9 mouse cellular contexts compared by ENCODE assay signal in genomic region chr2:84742451-84743283, GRCm38 (mm10). TPM values are rescaled to one million over a fixed set of nuclear protein-coding genes. Genes with fewer than 3 reads are reported as not detected.
DNase-seq lines count a peak whose midpoint lies in the region; ATAC-seq and TF ChIP-seq lines count a peak whose summit lies in the region.
"Had no signal": no experiment of that assay in that cellular context is flagged by ENCODE, and none has a peak within 500 bp of the region (broad histone marks: within the 10 kb centered on the region; RNA-seq: fewer than 3 reads in every experiment).

No protein-coding gene starts in this region.

- peak in 1 of 2 experiments; percentile 34 for DNase-seq in heart, adult 2 months
- DNase-seq in heart, adult 9 months (ENCODE audit: low spot score in 2 of 2): no peak
- DNase-seq in MN1 (ENCODE audit: low spot score): peak; percentile 41

- no peaks in the 10 kb centered on the region for H3K79me2 ChIP-seq in heart, adult 2 months (replicated peaks; ENCODE audit: control insufficient read depth, insufficient read depth, low read length)

- intact Hi-C loops in heart, adult 2 months (cut with DNase I): no loop called here

- no peaks in the 10 kb centered on the region for H3K9me3 ChIP-seq in embryonic facial prominence, embryonic 13.5 days
- no peaks in the 10 kb centered on the region for H3K9me3 ChIP-seq in hindbrain, embryonic 13.5 days
- no peaks in the 10 kb centered on the region for H3K9me3 ChIP-seq in liver, embryonic 16.5 days (replicated peaks; ENCODE audit: control insufficient read depth, low read length)
- no peaks in the 10 kb centered on the region for H3K9me3 ChIP-seq in neural tube, embryonic 13.5 days

- ATAC-seq in embryonic facial prominence, embryonic 13.5 days (ENCODE audit: insufficient number of reproducible peaks, insufficient read depth, low FRiP score, low TSS enrichment, low read depth): peak; percentile 77
- ATAC-seq in hindbrain, embryonic 13.5 days (ENCODE audit: low FRiP score): peak; percentile 79
- ATAC-seq in liver, embryonic 16.5 days (ENCODE audit: low read depth): peak; percentile 18
- peak; percentile 69 for ATAC-seq in neural tube, embryonic 13.5 days (ENCODE audit: low read depth)
- no peak for ATAC-seq in activated CD4-positive, CD25-positive, alpha-beta regulatory T cell, adult 4 months

- TF ChIP-seq CTCF in heart, adult 2 months (IDR thresholded peaks at IDR 0.05): no peak

- TF ChIP-seq EP300 in heart, adult 2 months (IDR thresholded peaks at IDR 0.05; ENCODE audit: insufficient read depth, low read depth, low read length): no peak

- peak overlapping the region; percentile 17 for H3K27ac ChIP-seq in heart, adult 2 months
- H3K27ac ChIP-seq in embryonic facial prominence, embryonic 13.5 days: peak overlapping the region; percentile 99
- H3K27ac ChIP-seq in hindbrain, embryonic 13.5 days: peak overlapping the region; percentile 98
- peak overlapping the region; percentile 68 for H3K27ac ChIP-seq in liver, embryonic 16.5 days (ENCODE audit: low read length)
- peak overlapping the region; percentile 98 for H3K27ac ChIP-seq in neural tube, embryonic 13.5 days (replicated peaks)

- peak overlapping the region; percentile 48 for H3K9ac ChIP-seq in heart, adult 2 months (ENCODE audit: low read depth, low read length)
- peak overlapping the region; percentile 99 for H3K9ac ChIP-seq in embryonic facial prominence, embryonic 13.5 days
- H3K9ac ChIP-seq in hindbrain, embryonic 13.5 days: peak overlapping the region; percentile 95
- peak overlapping the region; percentile 72 for H3K9ac ChIP-seq in liver, embryonic 16.5 days (ENCODE audit: low read depth, low read length)
- H3K9ac ChIP-seq in neural tube, embryonic 13.5 days: peak overlapping the region; percentile 97

- whole genome bisulfite sequencing in heart, adult 2 months: 5% methylated on average over 26 of the region's 26 CpGs
- 0% methylated on average over 26 of the region's 26 CpGs for WGBS in embryonic facial prominence, embryonic 13.5 days
- under 1% methylated on average over 25 of the region's 26 CpGs for WGBS in hindbrain, embryonic 13.5 days
- 5% methylated on average over 24 of the region's 26 CpGs for WGBS in liver, embryonic 16.5 days (ENCODE audit: insufficient replicate concordance)
- under 1% methylated on average over 26 of the region's 26 CpGs for WGBS in neural tube, embryonic 13.5 days

- TF ChIP-seq POLR2A in heart, adult 2 months (IDR thresholded peaks at IDR 0.05; ENCODE audit: insufficient read depth, low read depth, low read length): no peak

- no peaks in the 10 kb centered on the region for H3K27me3 ChIP-seq in heart, adult 2 months (ENCODE audit: control insufficient read depth, insufficient read depth, low read length)
- H3K27me3 ChIP-seq in embryonic facial prominence, embryonic 13.5 days: no peaks in the 10 kb centered on the region
- 0 out of 2 replicates have a peak, but pooled peaks cover 3% of the 10 kb centered on the region for H3K27me3 ChIP-seq in hindbrain, embryonic 13.5 days
- H3K27me3 ChIP-seq in liver, embryonic 16.5 days (ENCODE audit: control insufficient read depth, insufficient read depth, low read depth, low read length): peaks cover 28% of the 10 kb centered on the region
- no peaks in the 10 kb centered on the region for H3K27me3 ChIP-seq in neural tube, embryonic 13.5 days
- H3K27me3 ChIP-seq: Patski had no signal

- H3K4me1 ChIP-seq in heart, adult 2 months (ENCODE audit: control insufficient read depth, insufficient read depth, low read length): no peaks in the 10 kb centered on the region; the same call in 1 of the 2 replicates
- H3K4me1 ChIP-seq in embryonic facial prominence, embryonic 13.5 days: peaks cover 56% of the 10 kb centered on the region
- peaks cover 57% of the 10 kb centered on the region for H3K4me1 ChIP-seq in hindbrain, embryonic 13.5 days (replicated peaks)
- H3K4me1 ChIP-seq in liver, embryonic 16.5 days (ENCODE audit: control insufficient read depth, low read depth, low read length): peaks cover 65% of the 10 kb centered on the region
- H3K4me1 ChIP-seq in neural tube, embryonic 13.5 days (replicated peaks): peaks cover 57% of the 10 kb centered on the region

- H3K4me3 ChIP-seq in heart, adult 2 months: peak overlapping the region; percentile 57
- H3K4me3 ChIP-seq in embryonic facial prominence, embryonic 13.5 days: peak overlapping the region; percentile 86
- H3K4me3 ChIP-seq in hindbrain, embryonic 13.5 days: peak overlapping the region; percentile 81
- peak overlapping the region; percentile 66 for H3K4me3 ChIP-seq in liver, embryonic 16.5 days (ENCODE audit: low read depth, low read length)
- H3K4me3 ChIP-seq in neural tube, embryonic 13.5 days: peak overlapping the region; percentile 89

- no peaks in the 10 kb centered on the region for H3K36me3 ChIP-seq in heart, adult 2 months (ENCODE audit: control insufficient read depth, insufficient read depth, low read length)
- peaks cover 18% of the 10 kb centered on the region for H3K36me3 ChIP-seq in embryonic facial prominence, embryonic 13.5 days
- H3K36me3 ChIP-seq in hindbrain, embryonic 13.5 days: 0 out of 2 replicates have a peak, but pooled peaks cover 4% of the 10 kb centered on the region
- peaks cover 23% of the 10 kb centered on the region for H3K36me3 ChIP-seq in liver, embryonic 16.5 days (ENCODE audit: control insufficient read depth, insufficient read depth)
- peaks cover 9% of the 10 kb centered on the region; the same call in 1 of the 2 replicates for H3K36me3 ChIP-seq in neural tube, embryonic 13.5 days

- H3K4me2 ChIP-seq in embryonic facial prominence, embryonic 13.5 days: peak overlapping the region; percentile 92
- H3K4me2 ChIP-seq in hindbrain, embryonic 13.5 days: peak overlapping the region; percentile 91
- H3K4me2 ChIP-seq in liver, embryonic 16.5 days (ENCODE audit: low read depth, low read length): peak overlapping the region; percentile 73
- H3K4me2 ChIP-seq in neural tube, embryonic 13.5 days: peak overlapping the region; percentile 76

RNA-seq across cellular contexts. Expression of gene Gm19426, which starts 0.8 kb away (rescaled TPM):
- total RNA-seq in heart, adult 2 months (2021): 1 to 10 TPM; 1.8 to 2.0 TPM
- 1.5 and 1.7 TPM in 2 replicates for polyA plus RNA-seq in heart, adult 2 months (2012; rRNA removed)
- 8.6 and 9.6 TPM in 2 replicates for polyA plus RNA-seq in embryonic facial prominence, embryonic 13.5 days (2015; fragmentation: Nextera tagmentation; extraction: Ambion mirVana)
- polyA plus RNA-seq in hindbrain, embryonic 13.5 days (2015; fragmentation: Nextera tagmentation; extraction: Ambion mirVana): 5.2 and 7.0 TPM in 2 replicates
- polyA plus RNA-seq in liver, embryonic 16.5 days (2015; fragmentation: Nextera tagmentation; extraction: Ambion mirVana): 0.89 and 0.95 TPM in 2 replicates
- 4.7 and 7.0 TPM in 2 replicates for polyA plus RNA-seq in neural tube, embryonic 13.5 days (2015; fragmentation: Nextera tagmentation; extraction: Ambion mirVana)
- not detected for polyA plus RNA-seq in activated CD4-positive, CD25-positive, alpha-beta regulatory T cell, adult 4 months (2017; shearing (Covaris generic))

RNA-seq across cellular contexts. Expression of gene Ypel4, which starts 8.8 kb away (rescaled TPM):
- total RNA-seq in heart, adult 2 months (2021): under 1 TPM; 0.44 to 0.45 TPM
- 1.5 and 1.7 TPM in 2 replicates for polyA plus RNA-seq in heart, adult 2 months (2012; rRNA removed)
- polyA plus RNA-seq in embryonic facial prominence, embryonic 13.5 days (2015; fragmentation: Nextera tagmentation; extraction: Ambion mirVana): 9.8 and 12.1 TPM in 2 replicates
- polyA plus RNA-seq in hindbrain, embryonic 13.5 days (2015; fragmentation: Nextera tagmentation; extraction: Ambion mirVana): 22.2 and 25.4 TPM in 2 replicates
- 69.6 and 79.1 TPM in 2 replicates for polyA plus RNA-seq in liver, embryonic 16.5 days (2015; fragmentation: Nextera tagmentation; extraction: Ambion mirVana)
- polyA plus RNA-seq in neural tube, embryonic 13.5 days (2015; fragmentation: Nextera tagmentation; extraction: Ambion mirVana): 18.8 and 19.1 TPM in 2 replicates
- polyA plus RNA-seq in activated CD4-positive, CD25-positive, alpha-beta regulatory T cell, adult 4 months (2017; shearing (Covaris generic)): 1 to 10 TPM in 1 of 2 experiments, under 1 TPM in 1; 0.64 to 1.1 TPM

RNA-seq across cellular contexts. Expression of gene Clp1, which starts 15.5 kb away (rescaled TPM):
- total RNA-seq in heart, adult 2 months (2021): 1 to 10 TPM; 4.0 to 4.6 TPM
- 3.5 and 7.4 TPM in 2 replicates for polyA plus RNA-seq in heart, adult 2 months (2012; rRNA removed)
- 32.7 and 39.0 TPM in 2 replicates for polyA plus RNA-seq in embryonic facial prominence, embryonic 13.5 days (2015; fragmentation: Nextera tagmentation; extraction: Ambion mirVana)
- polyA plus RNA-seq in hindbrain, embryonic 13.5 days (2015; fragmentation: Nextera tagmentation; extraction: Ambion mirVana): 26.7 and 28.6 TPM in 2 replicates
- 49.7 and 56.2 TPM in 2 replicates for polyA plus RNA-seq in liver, embryonic 16.5 days (2015; fragmentation: Nextera tagmentation; extraction: Ambion mirVana)
- 28.1 and 29.6 TPM in 2 replicates for polyA plus RNA-seq in neural tube, embryonic 13.5 days (2015; fragmentation: Nextera tagmentation; extraction: Ambion mirVana)
- 10 to 100 TPM; 47.4 to 47.7 TPM for polyA plus RNA-seq in activated CD4-positive, CD25-positive, alpha-beta regulatory T cell, adult 4 months (2017; shearing (Covaris generic))

RNA-seq across cellular contexts. Expression of gene Zdhhc5, which starts 27.7 kb away (rescaled TPM):
- 10 to 100 TPM; 62.8 to 72.5 TPM for total RNA-seq in heart, adult 2 months (2021)
- 47.6 and 61.2 TPM in 2 replicates for polyA plus RNA-seq in heart, adult 2 months (2012; rRNA removed)
- 25.2 and 29.6 TPM in 2 replicates for polyA plus RNA-seq in embryonic facial prominence, embryonic 13.5 days (2015; fragmentation: Nextera tagmentation; extraction: Ambion mirVana)
- 17.2 and 18.5 TPM in 2 replicates for polyA plus RNA-seq in hindbrain, embryonic 13.5 days (2015; fragmentation: Nextera tagmentation; extraction: Ambion mirVana)
- polyA plus RNA-seq in liver, embryonic 16.5 days (2015; fragmentation: Nextera tagmentation; extraction: Ambion mirVana): 17.7 and 18.9 TPM in 2 replicates
- 17.6 and 19.2 TPM in 2 replicates for polyA plus RNA-seq in neural tube, embryonic 13.5 days (2015; fragmentation: Nextera tagmentation; extraction: Ambion mirVana)
- polyA plus RNA-seq in activated CD4-positive, CD25-positive, alpha-beta regulatory T cell, adult 4 months (2017; shearing (Covaris generic)): 10 to 100 TPM; 13.7 to 14.5 TPM

RNA-seq across cellular contexts. Expression of gene Serping1, which starts 32.6 kb away (rescaled TPM):
- 10 to 100 TPM; 79.7 to 81.5 TPM for total RNA-seq in heart, adult 2 months (2021)
- polyA plus RNA-seq in heart, adult 2 months (2012; rRNA removed): 268 and 301 TPM in 2 replicates
- 26.0 and 31.3 TPM in 2 replicates for polyA plus RNA-seq in embryonic facial prominence, embryonic 13.5 days (2015; fragmentation: Nextera tagmentation; extraction: Ambion mirVana)
- polyA plus RNA-seq in hindbrain, embryonic 13.5 days (2015; fragmentation: Nextera tagmentation; extraction: Ambion mirVana): 34.6 and 39.4 TPM in 2 replicates
- polyA plus RNA-seq in liver, embryonic 16.5 days (2015; fragmentation: Nextera tagmentation; extraction: Ambion mirVana): 119 and 133 TPM in 2 replicates
- polyA plus RNA-seq in neural tube, embryonic 13.5 days (2015; fragmentation: Nextera tagmentation; extraction: Ambion mirVana): 36.2 and 37.0 TPM in 2 replicates
- not detected for polyA plus RNA-seq in activated CD4-positive, CD25-positive, alpha-beta regulatory T cell, adult 4 months (2017; shearing (Covaris generic))

Comparison
In these comparisons a context has a peak if more than half of its experiments do, and no peak if none do; other contexts are left out.
1. H3K27ac ChIP-seq: peak in every context shown above with its lines; median percentile 99 in embryonic facial prominence, embryonic 13.5 days; 98 in hindbrain, embryonic 13.5 days; 98 in neural tube, embryonic 13.5 days; 68 in liver, embryonic 16.5 days; 17 in heart, adult 2 months.
2. H3K9ac ChIP-seq: peak in every context shown above with its lines; median percentile 99 in embryonic facial prominence, embryonic 13.5 days; 97 in neural tube, embryonic 13.5 days; 95 in hindbrain, embryonic 13.5 days; 72 in liver, embryonic 16.5 days; 48 in heart, adult 2 months.